Mouse (Mus musculus) liver, postnatal 0 days (tissue): ENCODE data around the gene Ptcd3. TPM values are rescaled to one million over a fixed set of nuclear protein-coding genes. Genes with fewer than 3 reads are reported as not detected.
A peak's percentile ranks its signal among the peaks of the same experiment; 100 is the strongest.

ENCODE experiments used
- ATAC-seq: fragments of 200-750 bp; cut with Nextera tagmentation; 2 replicates; pipeline ENCODE4 v1.8.0; 2017; ENCODE audit warnings: mild to moderate bottlenecking, moderate library complexity
- DNase-seq: peaks from one replicate; pipeline ENCODE4 v3.0.0-alpha.2; 2016
- H3K27ac ChIP-seq: fragments of 300-500 bp; sonication (generic); 2 replicates; pipeline ENCODE4 v1.5.1; 2014; ENCODE audit warnings: antibody characterized with exemption, moderate library complexity, mild to moderate bottlenecking, low read depth
- H3K27me3 ChIP-seq: fragments of 300-500 bp; sonication (generic); 2 replicates; pipeline ENCODE4 v1.6.1; 2014; ENCODE audit warnings: low read length, control low read depth, mixed read lengths; ENCODE audit not compliant: insufficient read depth
- H3K36me3 ChIP-seq: fragments of 300-500 bp; sonication (generic); replicated peaks from 2 replicates; pipeline ENCODE4 v1.6.1; 2014; ENCODE audit warnings: mild to moderate bottlenecking, control low read depth, low read length, moderate library complexity, mixed read lengths; ENCODE audit not compliant: insufficient read depth
- H3K4me1 ChIP-seq: fragments of 300-500 bp; sonication (generic); 2 replicates; pipeline ENCODE4 v1.6.1; 2014; ENCODE audit warnings: antibody characterized with exemption, mild to moderate bottlenecking, control low read depth; ENCODE audit not compliant: insufficient read depth
- H3K4me2 ChIP-seq: fragments of 300-500 bp; sonication (generic); 2 replicates; pipeline ENCODE4 v1.6.1; 2014; ENCODE audit warnings: low read depth, mild to moderate bottlenecking, low read length, moderate library complexity, mixed read lengths
- H3K4me3 ChIP-seq: fragments of 300-500 bp; sonication (generic); 2 replicates; pipeline ENCODE4 v1.5.1; 2014; ENCODE audit warnings: low read depth, low read length
- H3K9ac ChIP-seq: fragments of 300-500 bp; sonication (generic); replicated peaks from 2 replicates; pipeline ENCODE4 v1.6.1; 2014; ENCODE audit warnings: mild to moderate bottlenecking, moderate library complexity
- H3K9me3 ChIP-seq: fragments of 300-500 bp; sonication (generic); 2 replicates; pipeline ENCODE4 v1.6.1; 2016; ENCODE audit warnings: mild to moderate bottlenecking, control low read depth, low read length, mixed read lengths
- CTCF ChIP-seq: sonication (generic); IDR thresholded peaks from 2 replicates; pipeline ENCODE4 v1.5.1; 2016; ENCODE audit warnings: antibody characterized with exemption, low read depth
- EP300 ChIP-seq: IDR thresholded peaks from 2 replicates; pipeline ENCODE4 v1.6.1; 2016; ENCODE audit warnings: antibody characterized with exemption, low read depth, mild to moderate bottlenecking
- WGBS: fragments of 180-500 bp; shearing (Covaris S2); extraction: QIAGEN DNeasy Blood & Tissue Kit; methylation state at CpG from one replicate; pipeline ENCODE4 v1.1.7; 2014; ENCODE audit not compliant: insufficient replicate concordance; 5-methylcytosine and 5-hydroxymethylcytosine counted together
- polyA plus RNA-seq: library from polyadenylated mRNA; unstranded; fragments of >200 nt; fragmentation: Nextera tagmentation; extraction: Ambion mirVana; gene quantifications from 2 replicates; pipeline ENCODE4 v1.2.1, GENCODE M21; 2015

Gene Ptcd3
- polyA plus RNA-seq, 1 experiment from 2014 or later: 32.0 TPM

GRCm38 (mm10) chr6:71840597-71841290 is 67.8 kb downstream of the Ptcd3 start:
- H3K4me3 ChIP-seq: no peak overlapping the region
- DNase-seq (no peak), ATAC-seq (peak; percentile 83)
- no peak overlapping the region for H3K9ac ChIP-seq
- H3K36me3 ChIP-seq: no peaks in the 10 kb centered on the region; the same call in none of the 2 replicates
- no peaks in the 10 kb centered on the region for H3K27me3 ChIP-seq
- H3K27ac ChIP-seq: peak overlapping the region; percentile 22; the same call in 1 of the 2 replicates
- TF ChIP-seq EP300 (no peak), CTCF (no peak)
- peaks cover 11% of the 10 kb centered on the region; the same call in 1 of the 2 replicates for H3K4me1 ChIP-seq
- no peaks in the 10 kb centered on the region for H3K9me3 ChIP-seq
- H3K4me2 ChIP-seq: no peak overlapping the region; the same call in 1 of the 2 replicates
- WGBS: 82% methylated on average over 1 of the region's 1 CpGs

GRCm38 (mm10) chr6:71839815-71840214 is 68.7 kb downstream of the Ptcd3 start:
- no peak for TF ChIP-seq EP300
- no peak for TF ChIP-seq CTCF
- no peak overlapping the region for H3K27ac ChIP-seq
- H3K9me3 ChIP-seq: no peaks in the 10 kb centered on the region
- peaks cover 1% of the 10 kb centered on the region; the same call in 1 of the 2 replicates for H3K36me3 ChIP-seq
- H3K27me3 ChIP-seq: no peaks in the 10 kb centered on the region
- no peak overlapping the region for H3K4me2 ChIP-seq
- no peak overlapping the region for H3K4me3 ChIP-seq
- no peak overlapping the region for H3K9ac ChIP-seq
- peaks cover 11% of the 10 kb centered on the region; the same call in 1 of the 2 replicates for H3K4me1 ChIP-seq
- ATAC-seq (no peak), DNase-seq (no peak)

- H3K4me1 ChIP-seq: peaks cover 17% of the 10 kb centered on the region
- no peak for TF ChIP-seq EP300
- TF ChIP-seq CTCF: no peak
- DNase-seq (no peak), ATAC-seq (no peak)
- no peak overlapping the region for H3K27ac ChIP-seq
- no peak overlapping the region for H3K4me2 ChIP-seq
- peaks cover 3% of the 10 kb centered on the region; the same call in 1 of the 2 replicates for H3K36me3 ChIP-seq
- no peak overlapping the region for H3K4me3 ChIP-seq
- WGBS: 40% methylated on average over 2 of the region's 2 CpGs
- H3K9ac ChIP-seq: no peak overlapping the region
- H3K27me3 ChIP-seq: no peaks in the 10 kb centered on the region
- no peaks in the 10 kb centered on the region for H3K9me3 ChIP-seq
These were observed 71.7 kb downstream of the Ptcd3 start for GRCm38 (mm10) chr6:71836811-71837210.

GRCm38 (mm10) chr6:71831581-71831960 is 77.0 kb downstream of the Ptcd3 start:
- Histone ChIP-seq H3K4me1 (peaks cover 10% of the 10 kb centered on the region), H3K27ac (peak overlapping the region; percentile 98), H3K27me3 (no peaks in the 10 kb centered on the region), H3K9ac (peak overlapping the region; percentile 85), H3K9me3 (no peaks in the 10 kb centered on the region), H3K36me3 (peaks cover 3% of the 10 kb centered on the region; the same call in 1 of the 2 replicates), H3K4me2 (peak overlapping the region; percentile 80), H3K4me3 (peak overlapping the region; percentile 85)
- peak; percentile 97 for ATAC-seq
- peak; percentile 94 for DNase-seq
- TF ChIP-seq EP300 (peak; percentile 42; the same call in 1 of the 2 replicates), CTCF (no peak)
- 0% methylated on average over 21 of the region's 21 CpGs for WGBS

- peaks cover 10% of the 10 kb centered on the region for H3K4me1 ChIP-seq
- peak within 1 kb of the TSS; percentile 80 for H3K4me2 ChIP-seq
- TF ChIP-seq CTCF (0 out of 2 replicates have a peak, but pooled peaks have one; percentile 1), EP300 (no peak)
- peak within 1 kb of the TSS; percentile 85 for H3K4me3 ChIP-seq
- H3K9ac ChIP-seq: peak within 1 kb of the TSS; percentile 85
- H3K9me3 ChIP-seq: no peaks in the 10 kb centered on the region
- ATAC-seq (peak; percentile 98), DNase-seq (peak; percentile 97)
- H3K36me3 ChIP-seq: peaks cover 3% of the 10 kb centered on the region; the same call in 1 of the 2 replicates
- under 1% methylated on average over 64 of the region's 64 CpGs for WGBS
- H3K27ac ChIP-seq: peak within 1 kb of the TSS; percentile 98
- no peaks in the 10 kb centered on the region for H3K27me3 ChIP-seq
These were observed 77.6 kb downstream of the Ptcd3 start, which contains the start of gene Immt for GRCm38 (mm10) chr6:71830690-71831580. Gene Immt (plus strand): TSS chr6:71831331.

Other genes starting within 250 kb of the Ptcd3 start
- gene Reep1, start 201.2 kb downstream of the Ptcd3 start, polyA plus RNA-seq: 1.9 and 2.3 TPM in 2 replicates
- 57.3 and 59.4 TPM in 2 replicates for gene Mrpl35, start 81.8 kb downstream of the Ptcd3 start, polyA plus RNA-seq
- 82.5 and 88.1 TPM in 2 replicates for gene Immt, start 77.4 kb downstream of the Ptcd3 start, polyA plus RNA-seq
- gene Polr1a, start 303 bp upstream of the Ptcd3 start, polyA plus RNA-seq: 8.0 and 10.0 TPM in 2 replicates
- gene St3gal5, start 188.8 kb upstream of the Ptcd3 start, polyA plus RNA-seq: 175 and 212 TPM in 2 replicates